Comparison of ENCODE assay signal across 32 mouse cellular contexts in genomic region chr7:5046112-5046511, GRCm38 (mm10). TPM values are rescaled to one million over a fixed set of nuclear protein-coding genes. Genes with fewer than 3 reads are reported as not detected.
DNase-seq lines count a peak whose midpoint lies in the region; ATAC-seq and TF ChIP-seq lines count a peak whose summit lies in the region.
"Had no signal": no experiment of that assay in that cellular context is flagged by ENCODE, and none has a peak within 500 bp of the region (broad histone marks: within the 10 kb centered on the region; RNA-seq: fewer than 3 reads in every experiment).

No protein-coding gene starts in this region.

- H3K9me3 ChIP-seq in kidney, postnatal 0 days (replicated peaks; ENCODE audit: low read length): no peaks in the 10 kb centered on the region
- H3K9me3 ChIP-seq in midbrain, postnatal 0 days (ENCODE audit: low read length): no peaks in the 10 kb centered on the region
- H3K9me3 ChIP-seq in midbrain, embryonic 14.5 days (ENCODE audit: control insufficient read depth, low read length): no peaks in the 10 kb centered on the region
- H3K9me3 ChIP-seq in CH12.LX (replicated peaks; ENCODE audit: low read length): no peaks in the 10 kb centered on the region
- H3K9me3 ChIP-seq: embryonic facial prominence, embryonic 10.5 days; heart, embryonic 13.5 days; limb, embryonic 10.5 days; midbrain, embryonic 15.5 days; neural tube, embryonic 15.5 days had no signal

- no peak for TF ChIP-seq POLR2A in CH12.LX (IDR thresholded peaks at IDR 0.05; ENCODE audit: low read depth, low read length)

- TF ChIP-seq RAD21 in CH12.LX (IDR thresholded peaks at IDR 0.05; ENCODE audit: low read depth, low read length): peak; percentile 60

- no peaks in the 10 kb centered on the region for H3K27me3 ChIP-seq in kidney, postnatal 0 days (ENCODE audit: insufficient read depth, low read length)
- H3K27me3 ChIP-seq in midbrain, postnatal 0 days (ENCODE audit: insufficient read depth, low read length): no peaks in the 10 kb centered on the region
- H3K27me3 ChIP-seq in midbrain, embryonic 14.5 days (ENCODE audit: control insufficient read depth, insufficient read depth, low read length): no peaks in the 10 kb centered on the region
- no peaks in the 10 kb centered on the region for H3K27me3 ChIP-seq in CH12.LX (replicated peaks)
- H3K27me3 ChIP-seq: heart, embryonic 13.5 days; midbrain, embryonic 15.5 days; neural tube, embryonic 15.5 days had no signal

- H3K4me3 ChIP-seq in kidney, postnatal 0 days (replicated peaks; ENCODE audit: low read depth, low read length): no peak overlapping the region
- no peak overlapping the region for H3K4me3 ChIP-seq in midbrain, postnatal 0 days (ENCODE audit: low read depth, low read length)
- H3K4me3 ChIP-seq in midbrain, embryonic 14.5 days (replicated peaks; ENCODE audit: low read depth, low read length): no peak overlapping the region
- H3K4me3 ChIP-seq in CH12.LX (replicated peaks in 1 of 3; ENCODE audit: low read depth in 2 of 3, low read length in 2 of 3, poor library complexity in 1 of 3): no peak overlapping the region
- H3K4me3 ChIP-seq: embryonic facial prominence, embryonic 10.5 days; heart, adult 2 months; heart, embryonic 13.5 days; limb, embryonic 10.5 days; midbrain, embryonic 15.5 days; myocyte; neural tube, embryonic 15.5 days had no signal

- H3K27ac ChIP-seq in kidney, postnatal 0 days: no peak overlapping the region
- no peak overlapping the region for H3K27ac ChIP-seq in midbrain, postnatal 0 days (ENCODE audit: low read depth, low read length)
- H3K27ac ChIP-seq in midbrain, embryonic 14.5 days (replicated peaks; ENCODE audit: low read depth, low read length): no peak overlapping the region
- no peak overlapping the region for H3K27ac ChIP-seq in CH12.LX (ENCODE audit: insufficient read depth, low read depth)
- H3K27ac ChIP-seq: embryonic facial prominence, embryonic 10.5 days; heart, adult 2 months; heart, embryonic 13.5 days; hindbrain, embryonic 14.5 days; limb, embryonic 10.5 days; midbrain, embryonic 15.5 days; neural tube, embryonic 15.5 days; stomach, postnatal 0 days had no signal

- TF ChIP-seq CTCF in kidney, postnatal 0 days (IDR thresholded peaks at IDR 0.05; ENCODE audit: low read depth): 0 out of 2 replicates have a peak, but pooled peaks have one; percentile 23
- TF ChIP-seq CTCF in midbrain, postnatal 0 days (IDR thresholded peaks at IDR 0.05): peak; percentile 40
- TF ChIP-seq CTCF in CH12.LX (conservative IDR thresholded peaks at IDR 0.05 in 1 of 2, IDR thresholded peaks at IDR 0.05 in 1 of 2; ENCODE audit: low read depth in 2 of 2, low read length in 2 of 2): peak; percentile 13 to 65; a peak in 2 of 4 replicates

- no peak overlapping the region for H3K9ac ChIP-seq in kidney, postnatal 0 days (ENCODE audit: low read depth, low read length)
- no peak overlapping the region for H3K9ac ChIP-seq in midbrain, postnatal 0 days (replicated peaks; ENCODE audit: low read length, poor library complexity, severe bottlenecking)
- H3K9ac ChIP-seq in midbrain, embryonic 14.5 days (replicated peaks; ENCODE audit: low read length): no peak overlapping the region
- H3K9ac ChIP-seq in CH12.LX (ENCODE audit: insufficient read depth, low read depth): no peak overlapping the region
- H3K9ac ChIP-seq: heart, embryonic 13.5 days; hindbrain, embryonic 14.5 days; midbrain, embryonic 15.5 days; neural tube, embryonic 15.5 days had no signal

- in situ Hi-C loops in CH12.LX (cut with MboI; ENCODE audit: low pct_ligation_motif_present, low pct_unique_long_range_greater_than_20kb, low sequenced_read_pairs): no loop called here

- dilution Hi-C loops in CH12.LX (cut with MboI; ENCODE audit: extremely low pct_ligation_motif_present, extremely low pct_unique_long_range_greater_than_20kb, low sequenced_read_pairs): no loop called here

- no peak overlapping the region for H3K4me2 ChIP-seq in kidney, postnatal 0 days (ENCODE audit: low read length)
- H3K4me2 ChIP-seq in midbrain, postnatal 0 days (ENCODE audit: low read depth, low read length, poor library complexity, severe bottlenecking): no peak overlapping the region
- H3K4me2 ChIP-seq in midbrain, embryonic 14.5 days (ENCODE audit: low read length): no peak overlapping the region
- no peak overlapping the region for H3K4me2 ChIP-seq in CH12.LX (ENCODE audit: insufficient read depth, low read depth, poor library complexity, severe bottlenecking)
- H3K4me2 ChIP-seq: heart, embryonic 13.5 days; hindbrain, embryonic 14.5 days; midbrain, embryonic 15.5 days; neural tube, embryonic 15.5 days had no signal

- H3K79me2 ChIP-seq in CH12.LX (replicated peaks; ENCODE audit: control insufficient read depth, extremely low read depth, insufficient read depth, poor library complexity, severe bottlenecking): no peaks in the 10 kb centered on the region

- 74% methylated on average over 2 of the region's 2 CpGs for WGBS in kidney, postnatal 0 days
- WGBS in midbrain, postnatal 0 days: 72% methylated on average over 2 of the region's 2 CpGs
- WGBS in midbrain, embryonic 14.5 days: 74% methylated on average over 2 of the region's 2 CpGs

- no peak for DNase-seq in kidney, postnatal 0 days (ENCODE audit: low spot score)
- no peak for DNase-seq in kidney, postnatal 10 days
- DNase-seq in midbrain, postnatal 0 days (ENCODE audit: low spot score): no peak
- no peak for DNase-seq in midbrain, embryonic 14.5 days
- DNase-seq in CH12.LX (ENCODE audit: extremely low read depth): peak; percentile 34
- DNase-seq in retina, embryonic 14.5 days (ENCODE audit: low spot score): no peak
- DNase-seq: adrenal gland, postnatal 14 days; cerebellum, adult 9-10 months; gastrocnemius, postnatal 36 days; heart, adult 2 months; kidney, adult 9 months; kidney, postnatal 36 days; layer of hippocampus, adult 9-11 months; lung, adult 2 months; lung, postnatal 36 days had no signal

- no peak for ATAC-seq in kidney, postnatal 0 days (replicated peaks; ENCODE audit: low FRiP score, low read depth)
- ATAC-seq in midbrain, postnatal 0 days (ENCODE audit: low FRiP score): no peak
- no peak for ATAC-seq in midbrain, embryonic 14.5 days (ENCODE audit: low FRiP score, low TSS enrichment)
- ATAC-seq in neutrophil, adult 5-6 weeks (ENCODE audit: extremely low read depth, insufficient number of reproducible peaks, low FRiP score, poor library complexity, severe bottlenecking): peak; percentile 31; the same call in 1 of the 2 replicates
- ATAC-seq: forebrain, embryonic 16.5 days; midbrain, embryonic 15.5 days had no signal

- no peak for TF ChIP-seq EP300 in CH12.LX (IDR thresholded peaks at IDR 0.05; ENCODE audit: low read length)

- H3K4me1 ChIP-seq in kidney, postnatal 0 days (replicated peaks; ENCODE audit: insufficient read depth, low read length): peaks cover 6% of the 10 kb centered on the region; the same call in 1 of the 2 replicates
- peaks cover 3% of the 10 kb centered on the region; the same call in 1 of the 2 replicates for H3K4me1 ChIP-seq in midbrain, postnatal 0 days (ENCODE audit: insufficient read depth, low read length)
- H3K4me1 ChIP-seq in midbrain, embryonic 14.5 days (ENCODE audit: control insufficient read depth, insufficient read depth, low read length): peaks cover 8% of the 10 kb centered on the region; the same call in 1 of the 2 replicates
- peaks cover 16 to 24% of the 10 kb centered on the region in 2 experiments for H3K4me1 ChIP-seq in CH12.LX (ENCODE audit: control insufficient read depth in 1 of 2, insufficient read depth in 2 of 2)

- no peaks in the 10 kb centered on the region for H3K36me3 ChIP-seq in kidney, postnatal 0 days (ENCODE audit: insufficient read depth, low read length)
- no peaks in the 10 kb centered on the region for H3K36me3 ChIP-seq in midbrain, postnatal 0 days (ENCODE audit: insufficient read depth, low read length)
- no peaks in the 10 kb centered on the region for H3K36me3 ChIP-seq in midbrain, embryonic 14.5 days (ENCODE audit: control insufficient read depth, insufficient read depth, low read length)
- H3K36me3 ChIP-seq in CH12.LX (replicated peaks in 1 of 2; ENCODE audit: control insufficient read depth in 1 of 2, insufficient read depth in 1 of 2, low read length in 1 of 2): peaks cover 0 to 8% of the 10 kb centered on the region in 2 experiments
- H3K36me3 ChIP-seq: heart, embryonic 13.5 days; midbrain, embryonic 15.5 days; neural tube, embryonic 15.5 days had no signal

RNA-seq across cellular contexts. Expression of gene Zfp580, which starts 5.2 kb away (rescaled TPM):
- 48.7 and 54.0 TPM in 2 replicates for polyA plus RNA-seq in kidney, postnatal 0 days (2015; fragmentation: Nextera tagmentation; extraction: Ambion mirVana)
- total RNA-seq in midbrain, postnatal 0 days (2014; rRNA removed): 55.6 and 77.7 TPM in 2 replicates
- polyA plus RNA-seq in midbrain, postnatal 0 days (2015; fragmentation: Nextera tagmentation; extraction: Ambion mirVana): 154 and 157 TPM in 2 replicates
- polyA plus RNA-seq in midbrain, embryonic 14.5 days (2014; fragmentation: Nextera tagmentation; extraction: Ambion mirVana): 104 and 105 TPM in 2 replicates
- total RNA-seq in CH12.LX (2012; rRNA removed): 1.6 and 2.6 TPM in 2 replicates
- total RNA-seq in CH12.LX (2014; rRNA removed): 1.2 TPM in 2 replicates
- polyA plus RNA-seq in CH12.LX (2012; ENCODE audit: insufficient read length, low read depth): 9.4 and 15.6 TPM in 2 replicates
- 0.93 TPM in 1 of 2 replicates, not detected in the other for total RNA-seq in neutrophil, adult 5-6 weeks (2017)

RNA-seq across cellular contexts. Expression of gene Zfp784, which starts 7.9 kb away (rescaled TPM):
- polyA plus RNA-seq in kidney, postnatal 0 days (2015; fragmentation: Nextera tagmentation; extraction: Ambion mirVana): 5.7 and 6.6 TPM in 2 replicates
- 5.0 and 8.0 TPM in 2 replicates for total RNA-seq in midbrain, postnatal 0 days (2014; rRNA removed)
- 4.3 and 5.4 TPM in 2 replicates for polyA plus RNA-seq in midbrain, postnatal 0 days (2015; fragmentation: Nextera tagmentation; extraction: Ambion mirVana)
- 9.1 and 10.8 TPM in 2 replicates for polyA plus RNA-seq in midbrain, embryonic 14.5 days (2014; fragmentation: Nextera tagmentation; extraction: Ambion mirVana)
- total RNA-seq in CH12.LX (2012; rRNA removed) (1.0 and 1.5 TPM in 2 replicates), CH12.LX (2014; rRNA removed) (0.72 and 1.1 TPM in 2 replicates)
- 0.53 and 1.4 TPM in 2 replicates for polyA plus RNA-seq in CH12.LX (2012; ENCODE audit: insufficient read length, low read depth)
- 2.9 and 3.4 TPM in 2 replicates for total RNA-seq in neutrophil, adult 5-6 weeks (2017)

RNA-seq across cellular contexts. Expression of gene 4632433K11Rik, which starts 12.2 kb away (rescaled TPM):
- polyA plus RNA-seq in kidney, postnatal 0 days (2015; fragmentation: Nextera tagmentation; extraction: Ambion mirVana): not detected in 2 replicates
- not detected in 2 replicates for total RNA-seq in midbrain, postnatal 0 days (2014; rRNA removed)
- not detected in 2 replicates for polyA plus RNA-seq in midbrain, postnatal 0 days (2015; fragmentation: Nextera tagmentation; extraction: Ambion mirVana)
- polyA plus RNA-seq in midbrain, embryonic 14.5 days (2014; fragmentation: Nextera tagmentation; extraction: Ambion mirVana): not detected in 2 replicates
- not detected in 2 replicates for total RNA-seq in CH12.LX (2012; rRNA removed)
- not detected in 2 replicates for total RNA-seq in CH12.LX (2014; rRNA removed)
- polyA plus RNA-seq in CH12.LX (2012; ENCODE audit: insufficient read length, low read depth): not detected in 2 replicates
- 0.98 and 1.6 TPM in 2 replicates for total RNA-seq in neutrophil, adult 5-6 weeks (2017)
- total RNA-seq: adrenal gland, postnatal 14 days; heart, adult 2 months; heart, postnatal 25 days; left cerebral cortex, adult 18-20 months had no signal
- polyA plus RNA-seq: C2C12; embryonic facial prominence, embryonic 10.5 days; forebrain, embryonic 16.5 days; heart, adult 2 months; heart, embryonic 13.5 days; hindbrain, embryonic 14.5 days; intestine, embryonic 14.5 days; limb, embryonic 10.5 days; liver, adult 2 months; lung, adult 2 months; midbrain, embryonic 15.5 days; myocyte; neural tube, embryonic 15.5 days; small intestine, adult 2 months; stomach, postnatal 0 days; thymus, postnatal 0 days had no signal

RNA-seq across cellular contexts. Expression of gene U2af2, which starts 15.8 kb away (rescaled TPM):
- 95.0 and 103 TPM in 2 replicates for polyA plus RNA-seq in kidney, postnatal 0 days (2015; fragmentation: Nextera tagmentation; extraction: Ambion mirVana)
- 157 and 161 TPM in 2 replicates for total RNA-seq in midbrain, postnatal 0 days (2014; rRNA removed)
- polyA plus RNA-seq in midbrain, postnatal 0 days (2015; fragmentation: Nextera tagmentation; extraction: Ambion mirVana): 74.7 and 78.2 TPM in 2 replicates
- polyA plus RNA-seq in midbrain, embryonic 14.5 days (2014; fragmentation: Nextera tagmentation; extraction: Ambion mirVana): 111 and 115 TPM in 2 replicates
- total RNA-seq in CH12.LX (2012; rRNA removed) (295 and 358 TPM in 2 replicates), CH12.LX (2014; rRNA removed) (282 and 293 TPM in 2 replicates)
- 449 and 469 TPM in 2 replicates for polyA plus RNA-seq in CH12.LX (2012; ENCODE audit: insufficient read length, low read depth)
- 168 and 188 TPM in 2 replicates for total RNA-seq in neutrophil, adult 5-6 weeks (2017)

RNA-seq across cellular contexts. Expression of gene Ccdc106, which starts 25.8 kb away (rescaled TPM):
- 22.7 and 23.5 TPM in 2 replicates for polyA plus RNA-seq in kidney, postnatal 0 days (2015; fragmentation: Nextera tagmentation; extraction: Ambion mirVana)
- total RNA-seq in midbrain, postnatal 0 days (2014; rRNA removed): 65.6 and 68.8 TPM in 2 replicates
- 75.4 and 77.3 TPM in 2 replicates for polyA plus RNA-seq in midbrain, postnatal 0 days (2015; fragmentation: Nextera tagmentation; extraction: Ambion mirVana)
- polyA plus RNA-seq in midbrain, embryonic 14.5 days (2014; fragmentation: Nextera tagmentation; extraction: Ambion mirVana): 47.0 and 63.6 TPM in 2 replicates
- total RNA-seq in CH12.LX (2012; rRNA removed) (0.46 and 0.81 TPM in 2 replicates), CH12.LX (2014; rRNA removed) (0.30 and 0.52 TPM in 2 replicates)
- polyA plus RNA-seq in CH12.LX (2012; ENCODE audit: insufficient read length, low read depth): not detected in 2 replicates
- total RNA-seq in neutrophil, adult 5-6 weeks (2017): 0.23 TPM in 1 of 2 replicates, not detected in the other
- polyA plus RNA-seq: thymus, postnatal 0 days had no signal
